Mouse (Mus musculus) liver, embryonic 12.5 days (tissue): Measurements from ENCODE around the gene Plekhg6. TPM values are rescaled to one million over a fixed set of nuclear protein-coding genes. Genes with fewer than 3 reads are reported as not detected.

Experiments used
- ATAC-seq: fragments of 200-750 bp; cut with Nextera tagmentation; 2 replicates; pipeline ENCODE4 v1.8.0; 2017; ENCODE audit warnings: moderate number of reproducible peaks, mild to moderate bottlenecking, moderate library complexity
- H3K27ac ChIP-seq: fragments of 300-500 bp; sonication (generic); 2 replicates; pipeline ENCODE4 v1.5.1; 2016; ENCODE audit warnings: mild to moderate bottlenecking
- H3K27me3 ChIP-seq: fragments of 300-500 bp; sonication (generic); replicated peaks from 2 replicates; pipeline ENCODE4 v1.6.1; 2016; ENCODE audit warnings: mild to moderate bottlenecking, moderate library complexity
- H3K36me3 ChIP-seq: fragments of 300-500 bp; sonication (generic); 2 replicates; pipeline ENCODE4 v1.6.1; 2016; ENCODE audit warnings: mild to moderate bottlenecking, moderate library complexity
- H3K4me1 ChIP-seq: fragments of 300-500 bp; sonication (generic); 2 replicates; pipeline ENCODE4 v1.6.1; 2016
- H3K4me2 ChIP-seq: fragments of 300-500 bp; sonication (generic); 2 replicates; pipeline ENCODE4 v1.6.1; 2016; ENCODE audit warnings: mild to moderate bottlenecking, moderate library complexity
- H3K4me3 ChIP-seq: fragments of 300-500 bp; sonication (generic); 2 replicates; pipeline ENCODE4 v1.5.1; 2016; ENCODE audit warnings: mild to moderate bottlenecking, moderate library complexity
- H3K9ac ChIP-seq: fragments of 300-500 bp; sonication (generic); 2 replicates; pipeline ENCODE4 v1.6.1; 2016; ENCODE audit warnings: mild to moderate bottlenecking, moderate library complexity
- H3K9me3 ChIP-seq: fragments of 300-500 bp; sonication (generic); replicated peaks from 2 replicates; pipeline ENCODE4 v1.6.1; 2016; ENCODE audit warnings: mild to moderate bottlenecking, moderate library complexity
- WGBS: fragments of 180-500 bp; shearing (Covaris S2); methylation state at CpG from one replicate; pipeline ENCODE4 v1.1.7; 2016; ENCODE audit not compliant: insufficient replicate concordance; 5-methylcytosine and 5-hydroxymethylcytosine counted together
- polyA plus RNA-seq: library from polyadenylated mRNA; unstranded; fragments of >200 nt; fragmentation: Nextera tagmentation; extraction: Ambion mirVana; gene quantifications from 2 replicates; pipeline ENCODE4 v1.2.1, GENCODE M21; 2016

Gene Plekhg6
- polyA plus RNA-seq, 1 experiment from 2014 or later = 0.39 TPM

DNA sequence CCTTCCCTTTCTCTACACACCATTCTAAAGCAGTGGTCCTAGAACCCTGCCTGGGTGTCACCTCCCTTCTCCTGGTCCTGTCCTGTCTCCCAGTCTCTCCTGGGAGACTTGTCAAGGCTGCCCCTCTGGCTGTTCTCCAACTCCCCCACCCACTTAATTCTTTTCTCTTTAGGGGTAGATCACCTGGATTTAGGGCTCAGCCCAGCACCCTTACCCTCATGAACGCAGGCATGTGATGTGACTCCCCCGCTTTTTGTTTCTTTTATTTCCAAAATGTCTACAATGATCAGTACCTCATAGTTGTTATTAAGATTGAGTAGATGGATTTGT is 29.6 kb downstream of the Plekhg6 start:
- Histone ChIP-seq H3K27me3 (0 out of 2 replicates have a peak, but pooled peaks cover 6% of the 10 kb centered on the region), H3K4me2 (peak overlapping the region; percentile 79), H3K4me3 (peak overlapping the region; percentile 64), H3K9me3 (no peaks in the 10 kb centered on the region), H3K27ac (peak overlapping the region; percentile 70; the same call in 1 of the 2 replicates), H3K36me3 (no peaks in the 10 kb centered on the region), H3K4me1 (peaks cover 74% of the 10 kb centered on the region), H3K9ac (peak overlapping the region; percentile 67)
- ATAC-seq = no peak
- 76% methylated on average over 2 of the region's 2 CpGs for WGBS

DNA sequence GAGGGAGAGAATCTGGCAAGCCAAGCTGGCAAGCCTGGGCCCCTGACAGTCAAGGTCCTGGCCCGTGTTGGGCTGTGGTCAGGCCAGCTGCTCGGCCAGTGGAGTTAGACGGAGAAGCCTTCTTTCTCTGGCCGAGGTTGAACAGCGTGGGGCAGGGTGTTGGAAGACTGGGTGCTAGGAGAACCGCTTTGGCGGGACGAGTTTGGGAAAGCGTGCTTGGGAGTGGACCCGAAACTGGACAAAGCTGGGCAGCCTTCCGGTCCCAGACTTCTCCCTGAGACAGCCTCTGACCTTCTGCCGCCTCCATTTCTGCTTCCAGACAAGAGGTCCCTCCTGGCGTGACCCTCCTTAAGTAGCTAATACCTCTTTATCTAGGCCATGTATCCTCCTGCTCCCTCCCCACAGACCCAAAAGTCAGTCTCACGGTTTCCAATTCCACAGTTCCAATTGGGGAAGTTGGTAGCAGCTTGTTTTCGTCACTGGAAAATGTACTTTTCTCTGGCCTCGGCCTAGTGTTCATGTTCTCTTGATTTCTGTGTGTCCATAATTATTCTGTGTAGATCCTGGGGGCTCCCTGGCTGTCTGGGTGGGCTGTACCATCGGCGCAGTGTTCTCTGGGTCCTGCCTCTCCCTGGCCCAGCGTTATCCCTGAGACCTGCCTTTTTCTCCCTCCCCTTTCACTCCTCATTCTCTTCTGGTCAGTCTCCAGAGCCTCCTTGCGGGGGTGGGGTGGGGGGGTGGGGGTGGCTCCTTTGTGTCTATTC is 30.2 kb downstream of the Plekhg6 start:
- no peak for ATAC-seq
- no peaks in the 10 kb centered on the region for H3K36me3 ChIP-seq
- no peaks in the 10 kb centered on the region for H3K9me3 ChIP-seq
- peaks cover 73% of the 10 kb centered on the region for H3K4me1 ChIP-seq
- H3K27ac ChIP-seq = peak overlapping the region; percentile 70
- H3K27me3 ChIP-seq = 0 out of 2 replicates have a peak, but pooled peaks cover 6% of the 10 kb centered on the region
- WGBS = 4% methylated on average over 20 of the region's 20 CpGs
- peak overlapping the region; percentile 64 for H3K4me3 ChIP-seq
- peak overlapping the region; percentile 67 for H3K9ac ChIP-seq
- peak overlapping the region; percentile 79 for H3K4me2 ChIP-seq

DNA sequence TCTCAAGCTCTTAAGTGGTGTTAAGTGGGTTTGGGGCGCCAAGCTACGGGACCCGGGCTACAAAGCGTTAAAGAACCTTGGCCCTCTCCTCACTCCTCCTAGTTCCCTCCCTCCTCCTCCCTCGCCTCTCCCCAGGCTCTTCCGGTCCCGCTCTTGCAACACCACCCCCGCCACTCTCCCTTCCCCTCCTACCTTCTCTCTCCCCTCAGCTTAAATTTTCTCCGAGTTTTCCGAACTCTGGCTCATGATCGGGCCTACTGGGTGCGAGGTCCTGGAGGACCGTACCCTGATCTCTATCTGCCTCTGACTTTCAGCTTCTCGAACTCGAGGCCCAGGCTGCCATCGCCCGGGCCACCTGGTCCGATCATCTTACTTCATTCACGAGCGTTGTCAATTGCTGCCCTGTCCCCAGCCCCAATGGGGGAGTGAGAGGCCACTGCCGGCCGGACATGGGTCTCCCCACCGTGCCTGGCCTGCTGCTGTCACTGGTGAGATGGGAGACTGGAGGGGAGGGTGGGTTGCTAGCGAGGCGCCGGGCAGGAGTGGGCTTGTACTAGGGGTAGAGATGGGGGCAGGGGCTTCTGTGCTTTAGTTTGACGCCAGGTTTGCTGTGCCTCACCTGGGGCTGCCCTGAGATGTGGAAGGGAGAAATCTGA is 30.9 kb downstream of the Plekhg6 start:
- under 1% methylated on average over 27 of the region's 27 CpGs for WGBS
- peak overlapping the region; percentile 67 for H3K9ac ChIP-seq

DNA sequence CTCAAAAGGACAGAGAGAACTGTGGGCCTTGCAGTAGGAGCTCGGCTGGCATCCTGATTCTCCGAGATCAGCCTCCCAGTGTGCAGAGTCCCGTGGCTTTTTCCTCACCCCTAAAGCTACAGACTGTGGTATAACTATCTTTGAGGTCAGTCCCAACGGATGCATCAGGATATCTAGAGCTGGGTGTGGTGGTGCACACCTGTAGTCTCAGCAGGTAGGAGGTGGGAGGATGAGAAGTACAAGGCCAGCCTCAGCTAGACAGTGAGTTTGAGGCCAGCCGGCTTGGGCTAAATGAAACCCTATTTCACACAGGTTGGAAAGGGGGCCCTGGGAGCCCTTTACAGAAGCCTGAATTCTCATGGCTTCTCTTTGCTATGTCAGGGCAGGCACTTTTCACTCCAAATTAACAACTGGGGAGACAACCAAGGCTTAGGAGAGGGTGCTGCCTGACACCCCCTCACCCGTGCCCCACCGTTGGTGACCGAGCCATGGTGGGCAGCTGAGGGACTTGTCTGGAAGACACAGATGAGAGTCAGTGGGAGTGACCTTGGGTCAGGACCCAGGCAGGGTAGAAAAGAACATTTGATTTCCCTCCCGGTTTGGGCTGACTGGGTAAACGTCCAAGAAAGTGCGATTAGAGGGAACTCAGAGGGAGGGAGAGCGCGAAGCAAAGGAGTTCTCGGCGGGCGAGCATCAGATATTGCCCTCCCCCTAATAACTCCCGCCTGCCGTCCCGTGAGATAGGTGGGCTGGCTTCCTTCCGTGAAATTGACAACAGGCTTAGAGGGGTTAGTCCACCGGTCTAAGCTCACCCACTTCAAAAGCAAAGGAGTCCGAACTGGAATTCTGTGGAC is 31.6 kb downstream of the Plekhg6 start, which contains the start of gene Tnfrsf1a:
Gene Tnfrsf1a (plus strand): TSS at position 642 of the 854 bp plus-strand sequence.
- Histone ChIP-seq H3K9ac (peak within 1 kb of the TSS; percentile 67), H3K36me3 (no peaks in the 10 kb centered on the region), H3K27me3 (0 out of 2 replicates have a peak, but pooled peaks cover 6% of the 10 kb centered on the region), H3K4me1 (peaks cover 60% of the 10 kb centered on the region), H3K4me2 (peak within 1 kb of the TSS; percentile 79), H3K27ac (peak within 1 kb of the TSS; percentile 70), H3K4me3 (peak within 1 kb of the TSS; percentile 64), H3K9me3 (no peaks in the 10 kb centered on the region)
- WGBS = 7% methylated on average over 22 of the region's 22 CpGs
- peak; percentile 18; the same call in 1 of the 2 replicates for ATAC-seq

More for the DNA sequence above, 30.9 kb downstream of the Plekhg6 start:
- ATAC-seq = peak; percentile 70
- H3K4me1 ChIP-seq = peaks cover 66% of the 10 kb centered on the region
- H3K4me2 ChIP-seq = peak overlapping the region; percentile 79
- H3K36me3 ChIP-seq = no peaks in the 10 kb centered on the region
- H3K4me3 ChIP-seq = peak overlapping the region; percentile 64
- 0 out of 2 replicates have a peak, but pooled peaks cover 6% of the 10 kb centered on the region for H3K27me3 ChIP-seq
- H3K9me3 ChIP-seq = no peaks in the 10 kb centered on the region
- H3K27ac ChIP-seq = peak overlapping the region; percentile 70

- no peak for ATAC-seq
- 0 out of 2 replicates have a peak, but pooled peaks cover 9% of the 10 kb centered on the region for H3K27me3 ChIP-seq
- WGBS = 34% methylated on average over 2 of the region's 2 CpGs
- no peak overlapping the region for H3K9ac ChIP-seq
- no peak overlapping the region for H3K4me3 ChIP-seq
- H3K9me3 ChIP-seq = no peaks in the 10 kb centered on the region
- H3K4me2 ChIP-seq = no peak overlapping the region
- peaks cover 42% of the 10 kb centered on the region for H3K4me1 ChIP-seq
- no peak overlapping the region for H3K27ac ChIP-seq
- H3K36me3 ChIP-seq = no peaks in the 10 kb centered on the region
Observed at GRCm38 (mm10) chr6:125346029-125346428, 34.6 kb downstream of the Plekhg6 start.

DNA sequence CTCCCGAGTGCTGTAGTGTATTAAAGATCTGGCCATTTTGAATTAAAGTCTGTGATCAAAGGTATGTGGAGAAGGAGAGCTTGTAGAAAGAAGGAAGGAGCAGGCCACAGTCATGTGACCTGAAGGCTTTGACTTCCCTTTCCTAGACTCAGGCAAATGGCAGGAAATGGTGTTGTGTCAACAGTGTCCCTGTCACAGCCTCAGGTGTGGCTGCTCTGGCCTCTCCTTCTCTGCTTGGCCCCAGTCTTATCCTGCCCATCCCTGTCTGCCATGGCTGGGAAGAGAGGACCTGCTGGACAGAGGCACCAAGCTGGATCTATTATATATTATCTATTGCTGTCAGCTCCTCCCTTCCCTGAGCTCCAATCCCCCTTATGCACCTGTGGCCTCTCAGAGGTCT is 35.0 kb downstream of the Plekhg6 start:
- H3K36me3 ChIP-seq = no peaks in the 10 kb centered on the region

DNA sequence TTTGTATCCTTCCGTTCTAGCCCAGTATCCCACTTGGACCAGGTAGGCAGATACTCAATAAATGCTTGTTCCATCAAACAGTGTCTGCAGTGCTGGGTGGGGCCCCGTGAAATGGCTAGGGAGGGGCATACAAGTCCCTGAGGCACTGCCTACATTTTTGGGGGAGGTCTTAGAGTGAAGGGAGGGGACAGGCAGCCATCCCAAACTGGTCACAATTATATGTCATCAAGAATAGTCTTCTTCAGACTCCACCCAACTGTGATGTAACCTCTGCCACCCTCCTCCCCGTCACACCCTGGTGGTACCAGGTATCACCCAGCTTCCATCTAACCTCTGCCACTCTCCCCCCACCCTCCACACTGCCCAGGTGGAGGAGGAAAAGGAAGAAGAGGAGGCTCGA is 35.7 kb downstream of the Plekhg6 start:
- ATAC-seq = no peak
- Histone ChIP-seq H3K27ac (no peak overlapping the region), H3K27me3 (0 out of 2 replicates have a peak, but pooled peaks cover 8% of the 10 kb centered on the region), H3K4me3 (no peak overlapping the region), H3K9me3 (no peaks in the 10 kb centered on the region), H3K4me1 (peaks cover 41% of the 10 kb centered on the region), H3K36me3 (no peaks in the 10 kb centered on the region), H3K9ac (no peak overlapping the region), H3K4me2 (no peak overlapping the region)
- WGBS = 41% methylated on average over 4 of the region's 4 CpGs

More for the DNA sequence above, 35.0 kb downstream of the Plekhg6 start:
- Histone ChIP-seq H3K4me3 (no peak overlapping the region), H3K9ac (no peak overlapping the region), H3K9me3 (no peaks in the 10 kb centered on the region), H3K27me3 (0 out of 2 replicates have a peak, but pooled peaks cover 9% of the 10 kb centered on the region), H3K4me1 (peaks cover 40% of the 10 kb centered on the region), H3K4me2 (no peak overlapping the region), H3K27ac (no peak overlapping the region)
- no peak for ATAC-seq
- WGBS = 35% methylated on average over 1 of the region's 1 CpGs

- ATAC-seq = no peak
- Histone ChIP-seq H3K4me1 (peaks cover 39% of the 10 kb centered on the region), H3K9ac (no peak overlapping the region), H3K9me3 (no peaks in the 10 kb centered on the region), H3K27me3 (0 out of 2 replicates have a peak, but pooled peaks cover 5% of the 10 kb centered on the region), H3K4me3 (no peak overlapping the region), H3K27ac (no peak overlapping the region), H3K4me2 (no peak overlapping the region), H3K36me3 (no peaks in the 10 kb centered on the region)
- 43% methylated on average over 8 of the region's 8 CpGs for WGBS
Observed at GRCm38 (mm10) chr6:125344084-125344483, 36.5 kb downstream of the Plekhg6 start.

DNA sequence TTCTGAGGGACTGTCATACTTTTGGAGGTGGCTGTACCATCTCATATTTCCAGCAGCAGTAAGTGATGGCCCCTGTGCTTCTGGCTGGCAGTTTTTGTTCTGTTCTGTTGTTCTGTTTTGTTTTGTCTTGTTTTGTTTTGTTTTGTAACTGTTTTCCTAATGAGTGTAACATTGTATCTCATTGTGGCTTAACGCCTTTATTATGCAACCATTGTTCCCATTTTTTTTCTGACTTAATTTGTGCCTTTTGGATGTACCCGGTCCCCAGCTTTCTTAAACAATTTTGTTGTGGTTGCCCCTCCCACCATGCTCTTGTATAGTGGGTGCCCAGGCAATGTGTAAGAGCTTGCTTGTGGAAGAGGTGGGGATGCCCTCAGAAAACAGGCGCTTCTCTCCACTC is 38.4 kb downstream of the Plekhg6 start:
- Histone ChIP-seq H3K36me3 (no peaks in the 10 kb centered on the region), H3K4me2 (no peak overlapping the region), H3K9me3 (no peaks in the 10 kb centered on the region), H3K9ac (no peak overlapping the region), H3K4me3 (no peak overlapping the region), H3K4me1 (peaks cover 35% of the 10 kb centered on the region), H3K27ac (no peak overlapping the region), H3K27me3 (0 out of 2 replicates have a peak, but pooled peaks cover 4% of the 10 kb centered on the region)
- no peak for ATAC-seq
- WGBS = 58% methylated on average over 3 of the region's 3 CpGs

DNA sequence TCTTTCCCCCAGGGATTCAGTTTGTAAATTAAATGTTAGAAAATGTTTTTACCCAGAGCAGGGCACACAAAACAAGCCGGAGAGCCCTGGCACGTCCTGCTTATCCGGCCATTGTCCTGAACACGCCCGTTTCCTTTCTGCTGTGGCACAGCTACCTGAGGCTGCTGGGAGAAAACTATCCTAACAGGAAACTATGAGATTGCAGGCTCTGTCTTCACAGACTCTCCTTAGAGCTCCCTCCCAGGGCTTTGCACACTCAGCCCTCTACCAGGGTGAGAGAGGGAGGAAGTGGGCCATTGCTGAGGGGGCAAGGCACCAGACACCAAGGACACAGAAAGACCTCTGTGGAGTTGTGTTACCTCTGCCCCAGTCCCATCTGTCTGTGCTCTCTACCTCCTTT is 40.3 kb downstream of the Plekhg6 start:
- H3K4me1 ChIP-seq = peaks cover 29% of the 10 kb centered on the region
- no peaks in the 10 kb centered on the region for H3K9me3 ChIP-seq
- H3K4me3 ChIP-seq = no peak overlapping the region
- H3K4me2 ChIP-seq = no peak overlapping the region
- H3K9ac ChIP-seq = no peak overlapping the region
- peak; percentile 13; the same call in 1 of the 2 replicates for ATAC-seq
- peak overlapping the region; percentile 49; the same call in 1 of the 2 replicates for H3K27ac ChIP-seq
- 49% methylated on average over 5 of the region's 5 CpGs for WGBS
- H3K36me3 ChIP-seq = no peaks in the 10 kb centered on the region
- H3K27me3 ChIP-seq = 0 out of 2 replicates have a peak, but pooled peaks cover 4% of the 10 kb centered on the region
